Mouse (Mus musculus) adrenal gland, adult (tissue): ENCODE measurements around the gene Acvr1b.
A peak's percentile ranks its signal among the peaks of the same experiment; 100 is the strongest.

Experiments
- DNase-seq, 2 experiments: peaks; one replicate each; pipeline ENCODE4 v3.0.0; 2022 to 2023; ENCODE audit warnings: low spot score in 1 of 2; ENCODE audit not compliant: inconsistent age in 2 of 2

Gene Acvr1b

GRCm38 (mm10) chr15:101246231-101247154 is 72.6 kb downstream of the Acvr1b start:
- DNase-seq, result peak; percentile 98 to 99

- peak in 1 of 2 experiments; percentile 68 for DNase-seq
Observed at GRCm38 (mm10) chr15:101247155-101247498, 73.3 kb downstream of the Acvr1b start.

- DNase-seq, result no peak
Observed at GRCm38 (mm10) chr15:101248029-101248710, 74.3 kb downstream of the Acvr1b start.

GRCm38 (mm10) chr15:101250220-101250800 is 76.4 kb downstream of the Acvr1b start:
- DNase-seq, result no peak

- DNase-seq, result no peak
Observed at GRCm38 (mm10) chr15:101251930-101252329, 78.1 kb downstream of the Acvr1b start.

GRCm38 (mm10) chr15:101252614-101253013 is 78.7 kb downstream of the Acvr1b start:
- DNase-seq, result no peak

GRCm38 (mm10) chr15:101253563-101253885 is 79.7 kb downstream of the Acvr1b start:
- no peak for DNase-seq

- DNase-seq, result peak; percentile 91 to 95
Observed at GRCm38 (mm10) chr15:101253886-101254795, 80.3 kb downstream of the Acvr1b start, which contains the start of gene Nr4a1. Nr4a1 (plus strand) TSS chr15:101254269.

GRCm38 (mm10) chr15:101255842-101256462 is 82.1 kb downstream of the Acvr1b start:
- peak; percentile 19 to 55 for DNase-seq

- DNase-seq, result peak; percentile 16 to 42
Observed at GRCm38 (mm10) chr15:101256463-101257206, 82.8 kb downstream of the Acvr1b start.

GRCm38 (mm10) chr15:101258420-101258819 is 84.6 kb downstream of the Acvr1b start:
- DNase-seq, result no peak

- peak in 1 of 2 experiments; percentile 53 for DNase-seq
Observed at GRCm38 (mm10) chr15:101259922-101260321, 86.1 kb downstream of the Acvr1b start.

GRCm38 (mm10) chr15:101260387-101260786 is 86.5 kb downstream of the Acvr1b start:
- DNase-seq, result peak; percentile 61 to 83

GRCm38 (mm10) chr15:101260874-101261622 is 87.2 kb downstream of the Acvr1b start:
- DNase-seq, result peak; percentile 18 to 57

- peak in 1 of 2 experiments; percentile 52 for DNase-seq
Observed at GRCm38 (mm10) chr15:101262502-101262901, 88.6 kb downstream of the Acvr1b start.
